Mouse (Mus musculus): Measurements from ENCODE around the gene Serac1. TPM values are rescaled to one million over a fixed set of nuclear protein-coding genes. Genes with fewer than 3 reads are reported as not detected.
"Not testable (repeated sequence)": the region's sequence is repeated elsewhere in the genome, so short reads cannot be mapped to it uniquely, and the experiment has no call there.

Gene Serac1
- polyA plus RNA-seq, 1 experiment from 2014 or later = 5.6 TPM

GRCm38 (mm10) chr17:6063532-6063931, 16.0 kb downstream of the Serac1 start:
- Histone ChIP-seq H3K4me3 (replicated peaks) (no peak overlapping the region), H3K27ac (no peak overlapping the region), H3K36me3 (peaks cover 39% of the 10 kb centered on the region), H3K4me1 (no peaks in the 10 kb centered on the region), H3K9ac (no peak overlapping the region), H3K9me3 (replicated peaks) (no peaks in the 10 kb centered on the region), H3K4me2 (no peak overlapping the region), H3K27me3 (no peaks in the 10 kb centered on the region)
- no peak for ATAC-seq (replicated peaks; ENCODE audit: low FRiP score)
- whole genome bisulfite sequencing = 89% methylated on average over 5 of the region's 5 CpGs

GRCm38 (mm10) chr17:6062793-6063192, 16.7 kb downstream of the Serac1 start:
- H3K9me3 ChIP-seq (replicated peaks) = no peaks in the 10 kb centered on the region
- no peak overlapping the region for H3K27ac ChIP-seq
- peaks cover 37% of the 10 kb centered on the region for H3K36me3 ChIP-seq
- no peak for ATAC-seq (replicated peaks; ENCODE audit: low FRiP score)
- no peaks in the 10 kb centered on the region for H3K27me3 ChIP-seq
- H3K4me2 ChIP-seq = no peak overlapping the region
- no peak overlapping the region for H3K4me3 ChIP-seq (replicated peaks)
- WGBS = 67% methylated on average over 8 of the region's 8 CpGs
- no peaks in the 10 kb centered on the region for H3K4me1 ChIP-seq
- no peak overlapping the region for H3K9ac ChIP-seq

GRCm38 (mm10) chr17:6054934-6055355, 24.6 kb downstream of the Serac1 start:
- 19% methylated on average over 5 of the region's 5 CpGs for WGBS
- Histone ChIP-seq H3K4me2 (peak overlapping the region; percentile 41; the same call in 1 of the 2 replicates), H3K9ac (no peak overlapping the region)

GRCm38 (mm10) chr17:6052801-6053200, 26.7 kb downstream of the Serac1 start:
- no peak overlapping the region for H3K27ac ChIP-seq
- no peak overlapping the region for H3K4me2 ChIP-seq
- H3K27me3 ChIP-seq = no peaks in the 10 kb centered on the region
- WGBS = 83% methylated on average over 4 of the region's 4 CpGs
- no peak for ATAC-seq (replicated peaks; ENCODE audit: low FRiP score)
- no peaks in the 10 kb centered on the region for H3K4me1 ChIP-seq
- no peaks in the 10 kb centered on the region for H3K9me3 ChIP-seq (replicated peaks)
- H3K9ac ChIP-seq = no peak overlapping the region
- H3K36me3 ChIP-seq = peaks cover 6% of the 10 kb centered on the region; the same call in 1 of the 2 replicates
- H3K4me3 ChIP-seq (replicated peaks) = no peak overlapping the region

More at GRCm38 (mm10) chr17:6054934-6055355, 24.6 kb downstream of the Serac1 start:
- ATAC-seq (replicated peaks; ENCODE audit: low FRiP score) = no peak
- Histone ChIP-seq H3K36me3 (no peaks in the 10 kb centered on the region), H3K27ac (no peak overlapping the region), H3K4me1 (no peaks in the 10 kb centered on the region), H3K9me3 (replicated peaks) (no peaks in the 10 kb centered on the region), H3K4me3 (replicated peaks) (no peak overlapping the region), H3K27me3 (no peaks in the 10 kb centered on the region)

- Histone ChIP-seq H3K4me2 (no peak overlapping the region), H3K9ac (no peak overlapping the region), H3K4me3 (replicated peaks) (no peak overlapping the region), H3K27ac (0 out of 2 replicates have a peak overlapping the region, but pooled peaks have one; percentile 59), H3K9me3 (replicated peaks) (no peaks in the 10 kb centered on the region), H3K36me3 (peaks cover 7% of the 10 kb centered on the region), H3K4me1 (peaks cover 18% of the 10 kb centered on the region; the same call in 1 of the 2 replicates), H3K27me3 (no peaks in the 10 kb centered on the region)
- WGBS = 80% methylated on average over 10 of the region's 10 CpGs
- ATAC-seq (replicated peaks; ENCODE audit: low FRiP score) = no peak
Observed at GRCm38 (mm10) chr17:6037507-6037906, 42.0 kb downstream of the Serac1 start.

- WGBS = 42% methylated on average over 11 of the region's 11 CpGs
- Histone ChIP-seq H3K27me3 (no peaks in the 10 kb centered on the region), H3K9me3 (replicated peaks) (no peaks in the 10 kb centered on the region), H3K4me2 (peak overlapping the region; percentile 22; the same call in 1 of the 2 replicates), H3K4me1 (peaks cover 18% of the 10 kb centered on the region; the same call in 1 of the 2 replicates), H3K4me3 (replicated peaks) (no peak overlapping the region), H3K9ac (no peak overlapping the region), H3K27ac (peak overlapping the region; percentile 59), H3K36me3 (peaks cover under 1% of the 10 kb centered on the region)
- peak; percentile 69 for ATAC-seq (replicated peaks; ENCODE audit: low FRiP score)
Observed at GRCm38 (mm10) chr17:6036872-6037271, 42.7 kb downstream of the Serac1 start.

GRCm38 (mm10) chr17:6036458-6036857, 43.1 kb downstream of the Serac1 start:
- 75% methylated on average over 8 of the region's 8 CpGs for WGBS
- Histone ChIP-seq H3K9me3 (replicated peaks) (no peaks in the 10 kb centered on the region), H3K9ac (no peak overlapping the region), H3K36me3 (no peaks in the 10 kb centered on the region; the same call in 1 of the 2 replicates), H3K4me3 (replicated peaks) (no peak overlapping the region), H3K27me3 (no peaks in the 10 kb centered on the region), H3K27ac (peak overlapping the region; percentile 59), H3K4me2 (peak overlapping the region; percentile 22; the same call in 1 of the 2 replicates), H3K4me1 (peaks cover 18% of the 10 kb centered on the region; the same call in 1 of the 2 replicates)
- peak; percentile 49 for ATAC-seq (replicated peaks; ENCODE audit: low FRiP score)

GRCm38 (mm10) chr17:6035661-6036060, 43.9 kb downstream of the Serac1 start:
- Histone ChIP-seq H3K4me1 (peaks cover 18% of the 10 kb centered on the region; the same call in 1 of the 2 replicates), H3K36me3 (no peaks in the 10 kb centered on the region), H3K9ac (no peak overlapping the region), H3K27me3 (no peaks in the 10 kb centered on the region), H3K4me3 (replicated peaks) (no peak overlapping the region), H3K4me2 (no peak overlapping the region), H3K9me3 (replicated peaks) (no peaks in the 10 kb centered on the region), H3K27ac (no peak overlapping the region)
- ATAC-seq (replicated peaks; ENCODE audit: low FRiP score) = no peak
- 65% methylated on average over 8 of the region's 8 CpGs for WGBS

- no peak for ATAC-seq (replicated peaks; ENCODE audit: low FRiP score)
- H3K27me3 ChIP-seq = no peaks in the 10 kb centered on the region
- H3K27ac ChIP-seq = no peak overlapping the region
- WGBS = 88% methylated on average over 7 of the region's 7 CpGs
- no peaks in the 10 kb centered on the region for H3K9me3 ChIP-seq (replicated peaks)
- H3K4me3 ChIP-seq (replicated peaks) = no peak overlapping the region
- H3K4me1 ChIP-seq = 0 out of 2 replicates have a peak, but pooled peaks cover 1% of the 10 kb centered on the region
- no peak overlapping the region for H3K4me2 ChIP-seq
- H3K9ac ChIP-seq = no peak overlapping the region
- peaks cover 48% of the 10 kb centered on the region for H3K36me3 ChIP-seq
Observed at GRCm38 (mm10) chr17:6025831-6026230, 53.7 kb downstream of the Serac1 start.

- H3K9me3 ChIP-seq (replicated peaks); H3K4me3 ChIP-seq (replicated peaks); H3K4me1 ChIP-seq; H3K9ac ChIP-seq; H3K27me3 ChIP-seq: not testable (repeated sequence)
- ATAC-seq (replicated peaks; ENCODE audit: low FRiP score) = peak; percentile 54
- 0 out of 2 replicates have a peak overlapping the region, but pooled peaks have one; percentile 58 for H3K27ac ChIP-seq
- peak overlapping the region; percentile 33; the same call in 1 of the 2 replicates for H3K4me2 ChIP-seq
- H3K36me3 ChIP-seq = peaks cover 20% of the 10 kb centered on the region
- WGBS = 47% methylated on average over 5 of the region's 5 CpGs
Observed at GRCm38 (mm10) chr17:6021374-6021789, 58.2 kb downstream of the Serac1 start.

- H3K4me2 ChIP-seq = no peak overlapping the region
- no peak overlapping the region for H3K4me3 ChIP-seq (replicated peaks)
- 51% methylated on average over 7 of the region's 7 CpGs for WGBS
- ATAC-seq (replicated peaks; ENCODE audit: low FRiP score) = no peak
- peaks cover 12% of the 10 kb centered on the region; the same call in 1 of the 2 replicates for H3K36me3 ChIP-seq
- H3K27me3 ChIP-seq = no peaks in the 10 kb centered on the region
- H3K9ac ChIP-seq = no peak overlapping the region
- no peaks in the 10 kb centered on the region for H3K9me3 ChIP-seq (replicated peaks)
- H3K27ac ChIP-seq = no peak overlapping the region
- H3K4me1 ChIP-seq = peaks cover 11% of the 10 kb centered on the region; the same call in 1 of the 2 replicates
Observed at GRCm38 (mm10) chr17:6020636-6021035, 58.9 kb downstream of the Serac1 start.

- Histone ChIP-seq H3K4me2 (no peak overlapping the region), H3K36me3 (peaks cover 5% of the 10 kb centered on the region; the same call in 1 of the 2 replicates), H3K27me3 (no peaks in the 10 kb centered on the region), H3K9ac (no peak overlapping the region), H3K4me1 (peaks cover 11% of the 10 kb centered on the region; the same call in 1 of the 2 replicates), H3K4me3 (replicated peaks) (no peak overlapping the region), H3K9me3 (replicated peaks) (no peaks in the 10 kb centered on the region), H3K27ac (no peak overlapping the region)
- no peak for ATAC-seq (replicated peaks; ENCODE audit: low FRiP score)
- 60% methylated on average over 2 of the region's 2 CpGs for WGBS
Observed at GRCm38 (mm10) chr17:6019776-6020175, 59.8 kb downstream of the Serac1 start.

Data from kidney, embryonic 15.5 days (tissue).